In the genomic region with DNA sequence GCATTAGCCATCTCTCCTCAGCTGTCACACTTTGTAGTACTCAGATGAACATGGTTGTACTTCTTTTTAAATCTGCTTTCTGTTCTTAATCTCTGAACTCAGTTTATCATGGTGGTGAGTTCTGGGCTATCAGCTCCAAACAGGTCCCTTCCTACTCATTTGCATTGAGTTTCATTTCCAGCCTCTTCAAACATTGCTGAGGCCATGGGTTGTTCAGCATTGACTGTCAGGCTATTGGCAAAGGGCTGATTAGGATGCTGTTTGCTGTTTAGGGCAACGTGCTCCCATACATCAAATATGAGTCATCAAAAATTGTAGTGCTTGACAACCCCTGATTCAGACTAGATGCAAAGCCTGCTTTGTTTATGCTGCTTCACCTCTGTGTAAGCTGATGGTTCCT, we compare ENCODE assay signal across 22 mouse cellular contexts.
DNase-seq lines count a peak whose midpoint lies in the region; ATAC-seq and TF ChIP-seq lines count a peak whose summit lies in the region.
"Had no signal": no experiment of that assay in that cellular context is flagged by ENCODE, and none has a peak within 500 bp of the region (broad histone marks: within the 10 kb centered on the region; RNA-seq: fewer than 3 reads in every experiment).

No protein-coding gene starts in this region.

- peak; percentile 29 for DNase-seq in 416B (ENCODE audit: low read depth)
- no peak for DNase-seq in CH12.LX (ENCODE audit: extremely low read depth)
- no peak for DNase-seq in right cerebral cortex, postnatal 14 days
- DNase-seq: adrenal gland, adult 2 months; adrenal gland, postnatal 25 days; B cell, adult 2 months; cerebellum, adult 18-20 months; cerebellum, adult 9-11 months; embryo, embryonic 11 days; gastrocnemius, postnatal 36 days; heart, adult 18-20 months; heart, postnatal 14 days had no signal

- H3K9me3 ChIP-seq in CH12.LX (replicated peaks; ENCODE audit: low read length) = no peaks in the 10 kb centered on the region
- H3K9me3 ChIP-seq in midbrain, embryonic 16.5 days (replicated peaks; ENCODE audit: control insufficient read depth, low read length, poor library complexity, severe bottlenecking) = no peaks in the 10 kb centered on the region
- no peaks in the 10 kb centered on the region for H3K9me3 ChIP-seq in hindbrain, embryonic 16.5 days (ENCODE audit: control insufficient read depth, low read length)
- H3K9me3 ChIP-seq: embryonic facial prominence, embryonic 15.5 days; forebrain, embryonic 15.5 days; heart, embryonic 15.5 days had no signal

- H3K27me3 ChIP-seq in CH12.LX (replicated peaks) = no peaks in the 10 kb centered on the region
- H3K27me3 ChIP-seq in midbrain, embryonic 16.5 days (ENCODE audit: control insufficient read depth, insufficient read depth, low read depth, low read length) = no peaks in the 10 kb centered on the region
- H3K27me3 ChIP-seq in hindbrain, embryonic 16.5 days (replicated peaks; ENCODE audit: control insufficient read depth, insufficient read depth, low read length) = no peaks in the 10 kb centered on the region
- H3K27me3 ChIP-seq: embryonic facial prominence, embryonic 15.5 days; forebrain, embryonic 15.5 days; heart, embryonic 15.5 days had no signal

- H3K27ac ChIP-seq in CH12.LX (ENCODE audit: insufficient read depth, low read depth) = no peak overlapping the region
- no peak overlapping the region for H3K27ac ChIP-seq in midbrain, embryonic 16.5 days (ENCODE audit: low read length)
- H3K27ac ChIP-seq in hindbrain, embryonic 16.5 days (ENCODE audit: low read depth, low read length) = no peak overlapping the region
- H3K27ac ChIP-seq: embryonic facial prominence, embryonic 15.5 days; forebrain, embryonic 15.5 days; heart, embryonic 15.5 days; hindbrain, embryonic 14.5 days had no signal

- H3K4me2 ChIP-seq in CH12.LX (ENCODE audit: insufficient read depth, low read depth, poor library complexity, severe bottlenecking) = no peak overlapping the region
- no peak overlapping the region for H3K4me2 ChIP-seq in midbrain, embryonic 16.5 days (ENCODE audit: low read length)
- no peak overlapping the region for H3K4me2 ChIP-seq in hindbrain, embryonic 16.5 days (ENCODE audit: low read length)
- H3K4me2 ChIP-seq: embryonic facial prominence, embryonic 15.5 days; forebrain, embryonic 15.5 days; heart, embryonic 11.5 days; heart, embryonic 15.5 days; hindbrain, embryonic 14.5 days had no signal

- TF ChIP-seq POLR2A in CH12.LX (IDR thresholded peaks at IDR 0.05; ENCODE audit: low read depth, low read length) = no peak

- H3K4me1 ChIP-seq in CH12.LX (ENCODE audit: control insufficient read depth in 1 of 2, insufficient read depth in 2 of 2) = peaks cover 0 to 21% of the 10 kb centered on the region in 2 experiments; a peak in 2 of 4 replicates
- no peaks in the 10 kb centered on the region for H3K4me1 ChIP-seq in midbrain, embryonic 16.5 days (ENCODE audit: control insufficient read depth, insufficient read depth, low read length)
- H3K4me1 ChIP-seq in hindbrain, embryonic 16.5 days (ENCODE audit: control insufficient read depth, insufficient read depth, low read depth, low read length) = no peaks in the 10 kb centered on the region
- H3K4me1 ChIP-seq: embryonic facial prominence, embryonic 15.5 days; forebrain, embryonic 15.5 days; heart, embryonic 15.5 days had no signal

- no peak for TF ChIP-seq CTCF in CH12.LX (conservative IDR thresholded peaks at IDR 0.05 in 1 of 2, IDR thresholded peaks at IDR 0.05 in 1 of 2; ENCODE audit: low read depth in 2 of 2, low read length in 2 of 2)

- no peak overlapping the region for H3K9ac ChIP-seq in CH12.LX (ENCODE audit: insufficient read depth, low read depth)
- no peak overlapping the region for H3K9ac ChIP-seq in midbrain, embryonic 16.5 days (ENCODE audit: low read depth, low read length)
- H3K9ac ChIP-seq in hindbrain, embryonic 16.5 days (ENCODE audit: low read depth, low read length) = no peak overlapping the region
- H3K9ac ChIP-seq: embryonic facial prominence, embryonic 15.5 days; forebrain, embryonic 15.5 days; heart, embryonic 15.5 days; hindbrain, embryonic 14.5 days had no signal

- TF ChIP-seq RAD21 in CH12.LX (IDR thresholded peaks at IDR 0.05; ENCODE audit: low read depth, low read length) = no peak

- dilution Hi-C loops in CH12.LX (cut with MboI; ENCODE audit: extremely low pct_ligation_motif_present, extremely low pct_unique_long_range_greater_than_20kb, low sequenced_read_pairs) = no loop called here

- peak; percentile 10; the same call in 1 of the 2 replicates for ATAC-seq in granulocyte monocyte progenitor cell, adult 5-6 weeks (replicated peaks; ENCODE audit: poor library complexity, severe bottlenecking)
- ATAC-seq in megakaryocyte-erythroid progenitor cell, adult 5-6 weeks (replicated peaks; ENCODE audit: low FRiP score, low TSS enrichment, poor library complexity, severe bottlenecking) = peak; percentile 85
- no peak for ATAC-seq in midbrain, embryonic 16.5 days
- ATAC-seq in hindbrain, embryonic 16.5 days = no peak
- ATAC-seq: CD4-positive, CD25-positive, alpha-beta regulatory T cell, adult 4 months; forebrain, embryonic 15.5 days had no signal

- in situ Hi-C loops in CH12.LX (cut with MboI; ENCODE audit: low pct_ligation_motif_present, low pct_unique_long_range_greater_than_20kb, low sequenced_read_pairs) = loop anchor here (25.0 kb wide), 1 partner anchor 337 kb away; no protein-coding TSS in a partner anchor

- 97% methylated on average over 1 of the region's 1 CpGs for WGBS in midbrain, embryonic 16.5 days
- WGBS in hindbrain, embryonic 16.5 days = 97% methylated on average over 1 of the region's 1 CpGs

- H3K79me2 ChIP-seq in CH12.LX (replicated peaks; ENCODE audit: control insufficient read depth, extremely low read depth, insufficient read depth, poor library complexity, severe bottlenecking) = no peaks in the 10 kb centered on the region

- peaks cover 58 to 93% of the 10 kb centered on the region in 2 experiments for H3K36me3 ChIP-seq in CH12.LX (replicated peaks in 1 of 2; ENCODE audit: control insufficient read depth in 1 of 2, insufficient read depth in 1 of 2, low read length in 1 of 2)
- H3K36me3 ChIP-seq in midbrain, embryonic 16.5 days (ENCODE audit: control insufficient read depth, insufficient read depth, low read length) = 0 out of 2 replicates have a peak, but pooled peaks cover under 1% of the 10 kb centered on the region
- peaks cover 2% of the 10 kb centered on the region for H3K36me3 ChIP-seq in hindbrain, embryonic 16.5 days (ENCODE audit: control insufficient read depth, insufficient read depth, low read length)
- H3K36me3 ChIP-seq: forebrain, embryonic 15.5 days had no signal

- no peak overlapping the region for H3K4me3 ChIP-seq in CH12.LX (replicated peaks in 1 of 3; ENCODE audit: low read depth in 2 of 3, low read length in 2 of 3, poor library complexity in 1 of 3)
- no peak overlapping the region for H3K4me3 ChIP-seq in midbrain, embryonic 16.5 days (ENCODE audit: low read depth, low read length)
- no peak overlapping the region for H3K4me3 ChIP-seq in hindbrain, embryonic 16.5 days (ENCODE audit: low read length)
- H3K4me3 ChIP-seq: embryonic facial prominence, embryonic 15.5 days; forebrain, embryonic 15.5 days; heart, embryonic 15.5 days had no signal

- TF ChIP-seq EP300 in CH12.LX (IDR thresholded peaks at IDR 0.05; ENCODE audit: low read length) = no peak

TF ChIP-seq in CH12.LX, 34 proteins besides CTCF, POLR2A, EP300 and RAD21:
- TF ChIP-seq PAX5 (IDR thresholded peaks at IDR 0.05; ENCODE audit: low read length) = no peak
- no peak for TF ChIP-seq CHD1 (IDR thresholded peaks at IDR 0.05; ENCODE audit: low read depth, low read length)
- no peak for TF ChIP-seq CHD2 (IDR thresholded peaks at IDR 0.05; ENCODE audit: low read length)
- TF ChIP-seq IRF4 (IDR thresholded peaks at IDR 0.05; ENCODE audit: low read depth, low read length) = 0 out of 2 replicates have a peak, but pooled peaks have one; percentile 26

Comparison
In these comparisons a context has a peak if more than half of its experiments do, and no peak if none do; other contexts are left out.
1. ATAC-seq: peak in granulocyte monocyte progenitor cell, adult 5-6 weeks (single experiment) and megakaryocyte-erythroid progenitor cell, adult 5-6 weeks (single experiment); none in midbrain, embryonic 16.5 days (single experiment) and hindbrain, embryonic 16.5 days (single experiment).